Mouse (Mus musculus): Measurements from ENCODE around the gene Epb41l2. TPM values are rescaled to one million over a fixed set of nuclear protein-coding genes. Genes with fewer than 3 reads are reported as not detected.

Gene Epb41l2
- 37.4 TPM in 2 replicates for polyA plus RNA-seq (2015; fragmentation: Nextera tagmentation; extraction: Ambion mirVana)

DNA sequence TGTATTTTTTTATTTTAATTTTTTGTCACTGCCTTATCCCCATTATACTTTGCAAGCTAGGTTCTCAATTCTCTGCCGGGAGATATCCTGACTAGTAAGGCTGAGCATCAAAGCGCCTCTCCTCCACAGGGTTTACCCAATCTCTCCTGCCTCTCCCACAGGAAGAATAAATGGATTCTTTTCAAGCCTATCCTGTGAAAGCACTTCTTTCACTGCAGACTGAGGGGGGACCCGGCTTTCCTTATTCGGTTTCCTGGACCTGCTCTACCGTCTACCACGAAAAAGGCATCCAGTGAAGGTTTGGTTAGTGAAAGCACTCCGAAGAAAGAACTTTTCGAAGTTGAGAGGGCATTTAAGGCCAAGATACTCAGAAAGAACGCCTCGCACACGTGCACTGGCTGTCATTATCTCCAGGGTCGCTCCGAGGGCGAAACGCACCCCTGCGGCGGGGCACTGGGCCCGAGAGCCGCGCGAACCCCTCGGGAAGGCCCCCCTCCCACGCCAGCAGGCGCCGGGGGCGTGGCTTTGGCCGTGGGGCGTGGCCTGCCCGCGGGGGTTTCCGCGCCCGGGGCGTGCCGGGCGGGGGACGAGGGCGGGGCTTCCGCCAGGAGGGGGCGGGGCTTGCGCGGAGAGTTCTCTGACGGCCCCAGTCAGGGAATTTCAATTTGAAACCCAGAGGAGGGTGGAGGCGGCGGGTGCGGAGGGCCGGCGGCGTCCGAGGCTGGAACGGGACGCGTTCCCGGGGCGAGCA lies at the start of gene Epb41l2:
Gene Epb41l2, plus strand, starts transcription at position 591 of the 751 bp plus-strand sequence.

DNA sequence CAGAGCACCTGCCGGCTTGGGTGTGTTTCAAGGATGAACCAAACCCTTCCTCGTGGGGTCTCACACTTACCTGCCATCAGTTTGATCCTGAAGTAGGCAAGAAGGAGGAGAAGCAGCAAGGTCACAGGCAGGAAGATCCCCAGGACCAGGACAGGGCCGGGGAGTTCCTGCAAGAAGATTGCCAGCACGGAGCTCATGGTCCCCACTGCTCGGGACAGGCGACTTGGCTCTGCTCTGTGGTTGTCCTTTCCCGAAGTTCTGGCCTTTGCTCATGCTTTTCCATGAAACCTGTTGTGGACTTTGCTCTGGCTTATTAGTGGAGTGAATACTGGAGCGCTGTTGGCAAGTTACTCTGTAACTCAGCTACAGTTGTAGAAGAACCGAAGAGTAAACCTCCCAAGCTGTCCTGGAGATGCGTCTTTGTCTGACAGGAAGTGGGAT lies 176.3 kb downstream of the Epb41l2 start, which contains the start of gene Smlr1:
Gene Smlr1, minus strand, starts transcription at position 377 of the 441 bp plus-strand sequence.

Other genes with a start within 250 kb of the Epb41l2 start
- gene Akap7, start 51.9 kb upstream of the Epb41l2 start, polyA plus RNA-seq (2015; fragmentation: Nextera tagmentation; extraction: Ambion mirVana) = 34.4 and 39.7 TPM in 2 replicates
- not detected in 2 replicates for gene Smlr1, start 176.5 kb downstream of the Epb41l2 start, polyA plus RNA-seq (2015; fragmentation: Nextera tagmentation; extraction: Ambion mirVana)

Data from skeletal muscle tissue, postnatal 0 days (tissue).